Mouse (Mus musculus): ENCODE results near the gene Cops2. TPM values are rescaled to one million over a fixed set of nuclear protein-coding genes. Genes with fewer than 3 reads are reported as not detected.

The Cops2 gene
- polyA plus RNA-seq, 1 experiment from 2014 or later: 58.1 TPM

GRCm38 (mm10) chr2:125866058-125866740 is 7.3 kb upstream of the Cops2 start:
- H3K27me3 ChIP-seq: no peaks in the 10 kb centered on the region
- no peaks in the 10 kb centered on the region for H3K9me3 ChIP-seq
- H3K4me2 ChIP-seq: peak overlapping the region; percentile 79
- peak overlapping the region; percentile 69 for H3K27ac ChIP-seq (replicated peaks)
- 9% methylated on average over 23 of the region's 23 CpGs for WGBS
- H3K4me1 ChIP-seq (replicated peaks): peaks cover 11% of the 10 kb centered on the region
- ATAC-seq (ENCODE audit: low FRiP score, low read depth): peak; percentile 88
- H3K9ac ChIP-seq: peak overlapping the region; percentile 66
- no peaks in the 10 kb centered on the region for H3K36me3 ChIP-seq
- peak overlapping the region; percentile 58 for H3K4me3 ChIP-seq

- Histone ChIP-seq H3K4me2 (peak overlapping the region; percentile 79), H3K4me1 (replicated peaks) (peaks cover 11% of the 10 kb centered on the region), H3K9me3 (no peaks in the 10 kb centered on the region), H3K4me3 (peak overlapping the region; percentile 58), H3K27ac (replicated peaks) (peak overlapping the region; percentile 69; the same call in 1 of the 2 replicates), H3K36me3 (no peaks in the 10 kb centered on the region), H3K9ac (peak overlapping the region; percentile 66), H3K27me3 (no peaks in the 10 kb centered on the region)
- ATAC-seq (ENCODE audit: low FRiP score, low read depth): no peak
Measured at GRCm38 (mm10) chr2:125865585-125865984, 6.6 kb upstream of the Cops2 start.

- Histone ChIP-seq H3K4me1 (replicated peaks) (peaks cover 13% of the 10 kb centered on the region), H3K9me3 (no peaks in the 10 kb centered on the region), H3K27me3 (no peaks in the 10 kb centered on the region), H3K9ac (no peak overlapping the region), H3K4me2 (no peak overlapping the region), H3K4me3 (no peak overlapping the region), H3K36me3 (no peaks in the 10 kb centered on the region), H3K27ac (replicated peaks) (no peak overlapping the region)
- WGBS: 89% methylated on average over 1 of the region's 1 CpGs
- no peak for ATAC-seq (ENCODE audit: low FRiP score, low read depth)
Measured at GRCm38 (mm10) chr2:125864551-125864950, 5.6 kb upstream of the Cops2 start.

GRCm38 (mm10) chr2:125863799-125864198 is 4.9 kb upstream of the Cops2 start:
- no peak for ATAC-seq (ENCODE audit: low FRiP score, low read depth)
- Histone ChIP-seq H3K27ac (replicated peaks) (no peak overlapping the region), H3K4me2 (no peak overlapping the region), H3K4me1 (replicated peaks) (peaks cover 13% of the 10 kb centered on the region), H3K36me3 (no peaks in the 10 kb centered on the region), H3K27me3 (no peaks in the 10 kb centered on the region), H3K4me3 (no peak overlapping the region), H3K9ac (no peak overlapping the region), H3K9me3 (no peaks in the 10 kb centered on the region)
- WGBS: 84% methylated on average over 3 of the region's 3 CpGs

- no peak overlapping the region; the same call in 1 of the 2 replicates for H3K9ac ChIP-seq
- H3K27me3 ChIP-seq: no peaks in the 10 kb centered on the region
- no peaks in the 10 kb centered on the region for H3K36me3 ChIP-seq
- peak overlapping the region; percentile 87 for H3K4me3 ChIP-seq
- no peak overlapping the region for H3K27ac ChIP-seq (replicated peaks)
- peak overlapping the region; percentile 60 for H3K4me2 ChIP-seq
- 52% methylated on average over 3 of the region's 3 CpGs for WGBS
- H3K4me1 ChIP-seq (replicated peaks): peaks cover 19% of the 10 kb centered on the region
- no peak for ATAC-seq (ENCODE audit: low FRiP score, low read depth)
- no peaks in the 10 kb centered on the region for H3K9me3 ChIP-seq
Measured at GRCm38 (mm10) chr2:125857707-125858106, 1.2 kb downstream of the Cops2 start.

- Histone ChIP-seq H3K4me2 (no peak overlapping the region), H3K27ac (replicated peaks) (no peak overlapping the region), H3K4me3 (no peak overlapping the region), H3K27me3 (no peaks in the 10 kb centered on the region), H3K9me3 (no peaks in the 10 kb centered on the region), H3K36me3 (peaks cover 20% of the 10 kb centered on the region), H3K4me1 (replicated peaks) (peaks cover 2% of the 10 kb centered on the region; the same call in 1 of the 2 replicates), H3K9ac (no peak overlapping the region)
- WGBS: 85% methylated on average over 2 of the region's 2 CpGs
- no peak for ATAC-seq (ENCODE audit: low FRiP score, low read depth)
Measured at GRCm38 (mm10) chr2:125851237-125851636, 7.7 kb downstream of the Cops2 start.

- Histone ChIP-seq H3K9ac (no peak overlapping the region), H3K27me3 (no peaks in the 10 kb centered on the region), H3K4me1 (replicated peaks) (no peaks in the 10 kb centered on the region), H3K36me3 (peaks cover 59% of the 10 kb centered on the region), H3K27ac (replicated peaks) (no peak overlapping the region), H3K9me3 (no peaks in the 10 kb centered on the region), H3K4me2 (no peak overlapping the region), H3K4me3 (no peak overlapping the region)
- ATAC-seq (ENCODE audit: low FRiP score, low read depth): no peak
- WGBS: 67% methylated on average over 2 of the region's 2 CpGs
Measured at GRCm38 (mm10) chr2:125838708-125839284, 20.1 kb downstream of the Cops2 start.

- Histone ChIP-seq H3K36me3 (peaks cover 61% of the 10 kb centered on the region), H3K4me3 (no peak overlapping the region), H3K4me1 (replicated peaks) (no peaks in the 10 kb centered on the region), H3K27ac (replicated peaks) (no peak overlapping the region), H3K9ac (no peak overlapping the region), H3K9me3 (no peaks in the 10 kb centered on the region), H3K27me3 (no peaks in the 10 kb centered on the region), H3K4me2 (no peak overlapping the region)
- 95% methylated on average over 7 of the region's 7 CpGs for WGBS
- no peak for ATAC-seq (ENCODE audit: low FRiP score, low read depth)
Measured at GRCm38 (mm10) chr2:125838091-125838490, 20.8 kb downstream of the Cops2 start.

- H3K36me3 ChIP-seq: peaks cover 42% of the 10 kb centered on the region
- 95% methylated on average over 2 of the region's 2 CpGs for WGBS
- H3K27me3 ChIP-seq: no peaks in the 10 kb centered on the region
Measured at GRCm38 (mm10) chr2:125829924-125830323, 29.0 kb downstream of the Cops2 start.

GRCm38 (mm10) chr2:125827898-125828297 is 31.0 kb downstream of the Cops2 start:
- Histone ChIP-seq H3K9ac (no peak overlapping the region), H3K4me2 (no peak overlapping the region), H3K4me3 (no peak overlapping the region), H3K27me3 (no peaks in the 10 kb centered on the region), H3K27ac (replicated peaks) (no peak overlapping the region), H3K36me3 (peaks cover 25% of the 10 kb centered on the region), H3K9me3 (no peaks in the 10 kb centered on the region), H3K4me1 (replicated peaks) (no peaks in the 10 kb centered on the region)
- no peak for ATAC-seq (ENCODE audit: low FRiP score, low read depth)
- WGBS: 94% methylated on average over 4 of the region's 4 CpGs

More at GRCm38 (mm10) chr2:125829924-125830323, 29.0 kb downstream of the Cops2 start:
- no peak overlapping the region for H3K9ac ChIP-seq
- no peaks in the 10 kb centered on the region for H3K9me3 ChIP-seq
- no peaks in the 10 kb centered on the region for H3K4me1 ChIP-seq (replicated peaks)
- H3K4me3 ChIP-seq: no peak overlapping the region
- no peak overlapping the region for H3K27ac ChIP-seq (replicated peaks)
- no peak overlapping the region for H3K4me2 ChIP-seq
- ATAC-seq (ENCODE audit: low FRiP score, low read depth): no peak

- 41% methylated on average over 4 of the region's 4 CpGs for WGBS
- H3K4me1 ChIP-seq (replicated peaks): no peaks in the 10 kb centered on the region
- peaks cover 10% of the 10 kb centered on the region for H3K36me3 ChIP-seq
- no peak for ATAC-seq (ENCODE audit: low FRiP score, low read depth)
- no peaks in the 10 kb centered on the region for H3K27me3 ChIP-seq
- H3K9me3 ChIP-seq: no peaks in the 10 kb centered on the region
- H3K27ac ChIP-seq (replicated peaks): no peak overlapping the region
- H3K4me2 ChIP-seq: no peak overlapping the region
- no peak overlapping the region for H3K4me3 ChIP-seq
- H3K9ac ChIP-seq: no peak overlapping the region
Measured at GRCm38 (mm10) chr2:125826201-125826600, 32.7 kb downstream of the Cops2 start.

GRCm38 (mm10) chr2:125820397-125820796 is 38.5 kb downstream of the Cops2 start:
- no peak for ATAC-seq (ENCODE audit: low FRiP score, low read depth)
- Histone ChIP-seq H3K27ac (replicated peaks) (no peak overlapping the region), H3K9ac (no peak overlapping the region), H3K9me3 (no peaks in the 10 kb centered on the region), H3K4me1 (replicated peaks) (no peaks in the 10 kb centered on the region), H3K4me2 (no peak overlapping the region), H3K4me3 (no peak overlapping the region), H3K27me3 (no peaks in the 10 kb centered on the region), H3K36me3 (no peaks in the 10 kb centered on the region)
- WGBS: 89% methylated on average over 4 of the region's 4 CpGs

Measured in hindbrain, embryonic 15.5 days (tissue).